Mouse (Mus musculus): ENCODE data around the gene Rasgef1b. TPM values are rescaled to one million over a fixed set of nuclear protein-coding genes. Genes with fewer than 3 reads are reported as not detected.

Rasgef1b gene
- polyA plus RNA-seq, 1 experiment = 1.00 TPM

- TF ChIP-seq CTCF (IDR thresholded peaks at IDR 0.05; ENCODE audit: control insufficient read depth, insufficient read depth, low read length) (no peak), POLR2A (IDR thresholded peaks at IDR 0.05; ENCODE audit: borderline replicate concordance, control insufficient read depth, low read depth, low read length) (no peak)
- Histone ChIP-seq H3K27ac (ENCODE audit: control insufficient read depth, insufficient read depth, low read depth, low read length, poor library complexity) (no peak overlapping the region), H3K4me1 (ENCODE audit: control insufficient read depth, insufficient read depth, low read length) (no peaks in the 10 kb centered on the region), H3K4me3 (replicated peaks; ENCODE audit: control insufficient read depth, low read depth, low read length) (no peak overlapping the region)
- WGBS = 91% methylated on average over 9 of the region's 9 CpGs
Measured at GRCm38 (mm10) chr5:99239677-99240076, 489.2 kb downstream of the Rasgef1b start.

- no peak overlapping the region for H3K4me3 ChIP-seq (replicated peaks; ENCODE audit: control insufficient read depth, low read depth, low read length)
- H3K4me1 ChIP-seq (ENCODE audit: control insufficient read depth, insufficient read depth, low read length) = no peaks in the 10 kb centered on the region
- no peak overlapping the region for H3K27ac ChIP-seq (ENCODE audit: control insufficient read depth, insufficient read depth, low read depth, low read length, poor library complexity)
- TF ChIP-seq POLR2A (IDR thresholded peaks at IDR 0.05; ENCODE audit: borderline replicate concordance, control insufficient read depth, low read depth, low read length) (no peak), CTCF (IDR thresholded peaks at IDR 0.05; ENCODE audit: control insufficient read depth, insufficient read depth, low read length) (no peak)
- 78% methylated on average over 4 of the region's 4 CpGs for WGBS
Measured at GRCm38 (mm10) chr5:99238150-99238549, 490.7 kb downstream of the Rasgef1b start.

GRCm38 (mm10) chr5:99236888-99237752 lies 491.7 kb downstream of the Rasgef1b start:
- 82% methylated on average over 11 of the region's 11 CpGs for WGBS
- H3K27ac ChIP-seq (ENCODE audit: control insufficient read depth, insufficient read depth, low read depth, low read length, poor library complexity) = no peak overlapping the region
- H3K4me1 ChIP-seq (ENCODE audit: control insufficient read depth, insufficient read depth, low read length) = no peaks in the 10 kb centered on the region
- TF ChIP-seq POLR2A (IDR thresholded peaks at IDR 0.05; ENCODE audit: borderline replicate concordance, control insufficient read depth, low read depth, low read length) (no peak), CTCF (IDR thresholded peaks at IDR 0.05; ENCODE audit: control insufficient read depth, insufficient read depth, low read length) (no peak)
- H3K4me3 ChIP-seq (replicated peaks; ENCODE audit: control insufficient read depth, low read depth, low read length) = no peak overlapping the region

GRCm38 (mm10) chr5:99236431-99236830 lies 492.4 kb downstream of the Rasgef1b start:
- TF ChIP-seq POLR2A (IDR thresholded peaks at IDR 0.05; ENCODE audit: borderline replicate concordance, control insufficient read depth, low read depth, low read length) (no peak), CTCF (IDR thresholded peaks at IDR 0.05; ENCODE audit: control insufficient read depth, insufficient read depth, low read length) (no peak)
- 82% methylated on average over 4 of the region's 4 CpGs for whole genome bisulfite sequencing
- Histone ChIP-seq H3K4me1 (ENCODE audit: control insufficient read depth, insufficient read depth, low read length) (no peaks in the 10 kb centered on the region), H3K4me3 (replicated peaks; ENCODE audit: control insufficient read depth, low read depth, low read length) (no peak overlapping the region), H3K27ac (ENCODE audit: control insufficient read depth, insufficient read depth, low read depth, low read length, poor library complexity) (no peak overlapping the region)

GRCm38 (mm10) chr5:99234275-99234674 lies 494.6 kb downstream of the Rasgef1b start:
- Histone ChIP-seq H3K4me1 (ENCODE audit: control insufficient read depth, insufficient read depth, low read length) (no peaks in the 10 kb centered on the region), H3K27ac (ENCODE audit: control insufficient read depth, insufficient read depth, low read depth, low read length, poor library complexity) (no peak overlapping the region), H3K4me3 (replicated peaks; ENCODE audit: control insufficient read depth, low read depth, low read length) (no peak overlapping the region)
- TF ChIP-seq POLR2A (IDR thresholded peaks at IDR 0.05; ENCODE audit: borderline replicate concordance, control insufficient read depth, low read depth, low read length) (no peak), CTCF (IDR thresholded peaks at IDR 0.05; ENCODE audit: control insufficient read depth, insufficient read depth, low read length) (no peak)
- 88% methylated on average over 17 of the region's 17 CpGs for WGBS

- TF ChIP-seq POLR2A (IDR thresholded peaks at IDR 0.05; ENCODE audit: borderline replicate concordance, control insufficient read depth, low read depth, low read length) (no peak), CTCF (IDR thresholded peaks at IDR 0.05; ENCODE audit: control insufficient read depth, insufficient read depth, low read length) (no peak)
- Histone ChIP-seq H3K4me3 (replicated peaks; ENCODE audit: control insufficient read depth, low read depth, low read length) (no peak overlapping the region), H3K27ac (ENCODE audit: control insufficient read depth, insufficient read depth, low read depth, low read length, poor library complexity) (no peak overlapping the region), H3K4me1 (ENCODE audit: control insufficient read depth, insufficient read depth, low read length) (no peaks in the 10 kb centered on the region)
- WGBS = 77% methylated on average over 3 of the region's 3 CpGs
Measured at GRCm38 (mm10) chr5:99233176-99233575, 495.7 kb downstream of the Rasgef1b start.

- WGBS = 92% methylated on average over 8 of the region's 8 CpGs
- H3K4me1 ChIP-seq (ENCODE audit: control insufficient read depth, insufficient read depth, low read length) = no peaks in the 10 kb centered on the region
- no peak for TF ChIP-seq CTCF (IDR thresholded peaks at IDR 0.05; ENCODE audit: control insufficient read depth, insufficient read depth, low read length)
- TF ChIP-seq POLR2A (IDR thresholded peaks at IDR 0.05; ENCODE audit: borderline replicate concordance, control insufficient read depth, low read depth, low read length) = no peak
- H3K27ac ChIP-seq (ENCODE audit: control insufficient read depth, insufficient read depth, low read depth, low read length, poor library complexity) = no peak overlapping the region
- no peak overlapping the region for H3K4me3 ChIP-seq (replicated peaks; ENCODE audit: control insufficient read depth, low read depth, low read length)
Measured at GRCm38 (mm10) chr5:99232410-99232809, 496.5 kb downstream of the Rasgef1b start.

GRCm38 (mm10) chr5:99230476-99230875 lies 498.4 kb downstream of the Rasgef1b start:
- H3K27ac ChIP-seq (ENCODE audit: control insufficient read depth, insufficient read depth, low read depth, low read length, poor library complexity) = no peak overlapping the region
- H3K4me1 ChIP-seq (ENCODE audit: control insufficient read depth, insufficient read depth, low read length) = no peaks in the 10 kb centered on the region
- H3K4me3 ChIP-seq (replicated peaks; ENCODE audit: control insufficient read depth, low read depth, low read length) = no peak overlapping the region
- 90% methylated on average over 7 of the region's 7 CpGs for WGBS
- no peak for TF ChIP-seq POLR2A (IDR thresholded peaks at IDR 0.05; ENCODE audit: borderline replicate concordance, control insufficient read depth, low read depth, low read length)
- TF ChIP-seq CTCF (IDR thresholded peaks at IDR 0.05; ENCODE audit: control insufficient read depth, insufficient read depth, low read length) = no peak
